13 mouse cellular contexts compared by ENCODE assay signal in genomic region chr14:31195521-31195920, GRCm38 (mm10). TPM values are rescaled to one million over a fixed set of nuclear protein-coding genes. Genes with fewer than 3 reads are reported as not detected.
A peak's percentile ranks its signal among the peaks of the same experiment; 100 is the strongest.
DNase-seq lines count a peak whose midpoint lies in the region; ATAC-seq and TF ChIP-seq lines count a peak whose summit lies in the region.
"Had no signal": no experiment of that assay in that cellular context is flagged by ENCODE, and none has a peak within 500 bp of the region (broad histone marks: within the 10 kb centered on the region; RNA-seq: fewer than 3 reads in every experiment).

No protein-coding gene starts in this region.

- peak overlapping the region; percentile 6 for H3K4me2 ChIP-seq in heart, embryonic 12.5 days
- no peak overlapping the region for H3K4me2 ChIP-seq in lung, embryonic 14.5 days
- peak overlapping the region; percentile 31 for H3K4me2 ChIP-seq in heart, embryonic 16.5 days (ENCODE audit: low read depth, low read length)
- H3K4me2 ChIP-seq in liver, postnatal 0 days (ENCODE audit: low read depth, low read length): no peak overlapping the region
- H3K4me2 ChIP-seq: hindbrain, embryonic 14.5 days had no signal

- H3K9ac ChIP-seq in heart, embryonic 12.5 days: no peak overlapping the region
- H3K9ac ChIP-seq in lung, embryonic 14.5 days: no peak overlapping the region; the same call in 1 of the 2 replicates
- peak overlapping the region; percentile 30; the same call in 1 of the 2 replicates for H3K9ac ChIP-seq in heart, embryonic 16.5 days (ENCODE audit: low read length)
- H3K9ac ChIP-seq in liver, postnatal 0 days (replicated peaks): peak overlapping the region; percentile 8; the same call in 1 of the 2 replicates
- H3K9ac ChIP-seq: hindbrain, embryonic 14.5 days had no signal

- ATAC-seq in heart, embryonic 12.5 days (ENCODE audit: insufficient number of reproducible peaks, low FRiP score): 0 out of 2 replicates have a peak, but pooled peaks have one; percentile 19
- ATAC-seq in lung, embryonic 14.5 days (ENCODE audit: insufficient read depth): no peak
- ATAC-seq in heart, embryonic 16.5 days (replicated peaks; ENCODE audit: extremely low read depth, insufficient read depth, low FRiP score): no peak; the same call in 1 of the 2 replicates
- peak; percentile 5; the same call in 1 of the 2 replicates for ATAC-seq in liver, postnatal 0 days
- ATAC-seq: forebrain, embryonic 16.5 days had no signal

- DNase-seq in heart, postnatal 14 days: no peak
- no peak for DNase-seq in lung, embryonic 14.5 days
- DNase-seq in lung, postnatal 4 days: no peak
- no peak for DNase-seq in liver, postnatal 0 days
- no peak for DNase-seq in right cerebral cortex, postnatal 14 days

- H3K4me3 ChIP-seq in heart, embryonic 12.5 days: no peak overlapping the region
- no peak overlapping the region for H3K4me3 ChIP-seq in lung, embryonic 14.5 days (ENCODE audit: low read depth, low read length)
- H3K4me3 ChIP-seq in heart, embryonic 16.5 days (ENCODE audit: low read length): no peak overlapping the region
- H3K4me3 ChIP-seq in liver, postnatal 0 days (ENCODE audit: low read depth, low read length): no peak overlapping the region

- peaks cover 83% of the 10 kb centered on the region for H3K36me3 ChIP-seq in heart, embryonic 12.5 days
- peaks cover 100% of the 10 kb centered on the region for H3K36me3 ChIP-seq in lung, embryonic 14.5 days (ENCODE audit: insufficient read depth)
- peaks cover 32% of the 10 kb centered on the region for H3K36me3 ChIP-seq in heart, embryonic 16.5 days (ENCODE audit: control insufficient read depth, insufficient read depth)
- peaks cover 65% of the 10 kb centered on the region for H3K36me3 ChIP-seq in liver, postnatal 0 days (replicated peaks; ENCODE audit: insufficient read depth, low read length)

- peaks cover 87% of the 10 kb centered on the region for H3K4me1 ChIP-seq in heart, embryonic 12.5 days (replicated peaks)
- H3K4me1 ChIP-seq in lung, embryonic 14.5 days (ENCODE audit: insufficient read depth): peaks cover 8% of the 10 kb centered on the region; the same call in 1 of the 2 replicates
- peaks cover 74% of the 10 kb centered on the region for H3K4me1 ChIP-seq in heart, embryonic 16.5 days (ENCODE audit: control insufficient read depth, insufficient read depth, low read length)
- peaks cover 34% of the 10 kb centered on the region for H3K4me1 ChIP-seq in liver, postnatal 0 days (ENCODE audit: insufficient read depth)

- no peaks in the 10 kb centered on the region for H3K27me3 ChIP-seq in heart, embryonic 12.5 days (replicated peaks)
- no peaks in the 10 kb centered on the region for H3K27me3 ChIP-seq in lung, embryonic 14.5 days (ENCODE audit: insufficient read depth, low read length)
- H3K27me3 ChIP-seq in heart, embryonic 16.5 days (ENCODE audit: control insufficient read depth, insufficient read depth, low read length): no peaks in the 10 kb centered on the region
- no peaks in the 10 kb centered on the region for H3K27me3 ChIP-seq in liver, postnatal 0 days (ENCODE audit: insufficient read depth, low read length)

- H3K9me3 ChIP-seq in heart, embryonic 12.5 days (replicated peaks): no peaks in the 10 kb centered on the region
- no peaks in the 10 kb centered on the region for H3K9me3 ChIP-seq in lung, embryonic 14.5 days (ENCODE audit: low read depth, low read length)
- H3K9me3 ChIP-seq in heart, embryonic 16.5 days (replicated peaks; ENCODE audit: control insufficient read depth, low read length): no peaks in the 10 kb centered on the region
- no peaks in the 10 kb centered on the region for H3K9me3 ChIP-seq in liver, postnatal 0 days (ENCODE audit: low read length)

- TF ChIP-seq EP300 in liver, postnatal 0 days (IDR thresholded peaks at IDR 0.05; ENCODE audit: low read depth): no peak

- H3K27ac ChIP-seq in heart, embryonic 12.5 days (ENCODE audit: poor library complexity, severe bottlenecking): peak overlapping the region; percentile 62
- peak overlapping the region; percentile 68; the same call in 1 of the 2 replicates for H3K27ac ChIP-seq in lung, embryonic 14.5 days (ENCODE audit: low read depth)
- peak overlapping the region; percentile 83 for H3K27ac ChIP-seq in heart, embryonic 16.5 days (ENCODE audit: low read length)
- peak overlapping the region; percentile 65 for H3K27ac ChIP-seq in liver, postnatal 0 days (ENCODE audit: low read depth)
- H3K27ac ChIP-seq: hindbrain, embryonic 14.5 days had no signal

- TF ChIP-seq CTCF in lung, embryonic 14.5 days (IDR thresholded peaks at IDR 0.05; ENCODE audit: low read depth): no peak
- no peak for TF ChIP-seq CTCF in liver, postnatal 0 days (IDR thresholded peaks at IDR 0.05; ENCODE audit: low read depth)

- intact Hi-C loops in heart, postnatal 14 days (cut with DNase I): loop anchor here (2.0 kb wide), 1 partner anchor 65 kb away; the partner anchor contains the start of gene Nt5dc2

- WGBS in heart, embryonic 12.5 days: 80% methylated on average over 4 of the region's 4 CpGs
- 93% methylated on average over 4 of the region's 4 CpGs for WGBS in lung, embryonic 14.5 days
- WGBS in heart, embryonic 16.5 days: 83% methylated on average over 4 of the region's 4 CpGs
- WGBS in liver, postnatal 0 days (ENCODE audit: insufficient replicate concordance): 82% methylated on average over 4 of the region's 4 CpGs

RNA-seq across cellular contexts. Expression of gene Tnnc1, which starts 12.6 kb away (rescaled TPM):
- polyA plus RNA-seq in heart, embryonic 12.5 days (2016; fragmentation: Nextera tagmentation; extraction: Ambion mirVana): 3,183 and 3,245 TPM in 2 replicates
- total RNA-seq in heart, postnatal 14 days (2021): 1,000 to 10,000 TPM; 4,401 to 4,949 TPM
- polyA plus RNA-seq in lung, embryonic 14.5 days (2014; fragmentation: Nextera tagmentation; extraction: Ambion mirVana): 5.1 and 51.6 TPM in 2 replicates
- 4,861 and 5,105 TPM in 2 replicates for polyA plus RNA-seq in heart, embryonic 16.5 days (2015; fragmentation: Nextera tagmentation; extraction: Ambion mirVana)
- 3.9 and 8.4 TPM in 2 replicates for polyA plus RNA-seq in liver, postnatal 0 days (2015; fragmentation: Nextera tagmentation; extraction: Ambion mirVana)
- total RNA-seq: monocyte, adult 5-6 weeks; neutrophil, adult 5-6 weeks had no signal
- polyA plus RNA-seq: CD4-positive, CD25-positive, alpha-beta regulatory T cell, adult 4 months had no signal

RNA-seq across cellular contexts. Expression of gene Nisch, which starts 21.2 kb away (rescaled TPM):
- polyA plus RNA-seq in heart, embryonic 12.5 days (2016; fragmentation: Nextera tagmentation; extraction: Ambion mirVana): 446 and 471 TPM in 2 replicates
- 100 to 1,000 TPM; 185 to 197 TPM for total RNA-seq in heart, postnatal 14 days (2021)
- 386 and 411 TPM in 2 replicates for polyA plus RNA-seq in lung, embryonic 14.5 days (2014; fragmentation: Nextera tagmentation; extraction: Ambion mirVana)
- 331 and 376 TPM in 2 replicates for polyA plus RNA-seq in heart, embryonic 16.5 days (2015; fragmentation: Nextera tagmentation; extraction: Ambion mirVana)
- polyA plus RNA-seq in liver, postnatal 0 days (2015; fragmentation: Nextera tagmentation; extraction: Ambion mirVana): 51.1 and 65.0 TPM in 2 replicates

RNA-seq across cellular contexts. Expression of gene Sema3g, which starts 22.1 kb away (rescaled TPM):
- 0.34 and 0.50 TPM in 2 replicates for polyA plus RNA-seq in heart, embryonic 12.5 days (2016; fragmentation: Nextera tagmentation; extraction: Ambion mirVana)
- 10 to 100 TPM; 17.4 to 22.2 TPM for total RNA-seq in heart, postnatal 14 days (2021)
- 0.38 and 0.49 TPM in 2 replicates for polyA plus RNA-seq in lung, embryonic 14.5 days (2014; fragmentation: Nextera tagmentation; extraction: Ambion mirVana)
- 0.97 TPM in 2 replicates for polyA plus RNA-seq in heart, embryonic 16.5 days (2015; fragmentation: Nextera tagmentation; extraction: Ambion mirVana)
- polyA plus RNA-seq in liver, postnatal 0 days (2015; fragmentation: Nextera tagmentation; extraction: Ambion mirVana): 0.04 and 0.06 TPM in 2 replicates
- total RNA-seq: megakaryocyte, adult 5-6 weeks; monocyte, adult 5-6 weeks had no signal
- polyA plus RNA-seq: CD4-positive, CD25-positive, alpha-beta regulatory T cell, adult 4 months had no signal

RNA-seq across cellular contexts. Expression of gene Stab1, which starts 27.1 kb away (rescaled TPM):
- polyA plus RNA-seq in heart, embryonic 12.5 days (2016; fragmentation: Nextera tagmentation; extraction: Ambion mirVana): 48.3 and 56.7 TPM in 2 replicates
- total RNA-seq in heart, postnatal 14 days (2021): 10 to 100 TPM; 74.5 to 78.7 TPM
- polyA plus RNA-seq in lung, embryonic 14.5 days (2014; fragmentation: Nextera tagmentation; extraction: Ambion mirVana): 64.4 and 71.3 TPM in 2 replicates
- polyA plus RNA-seq in heart, embryonic 16.5 days (2015; fragmentation: Nextera tagmentation; extraction: Ambion mirVana): 36.6 and 43.8 TPM in 2 replicates
- 34.7 and 42.5 TPM in 2 replicates for polyA plus RNA-seq in liver, postnatal 0 days (2015; fragmentation: Nextera tagmentation; extraction: Ambion mirVana)
- total RNA-seq: monocyte, adult 5-6 weeks had no signal

RNA-seq across cellular contexts. Expression of gene Phf7, which starts 55.6 kb away (rescaled TPM):
- polyA plus RNA-seq in heart, embryonic 12.5 days (2016; fragmentation: Nextera tagmentation; extraction: Ambion mirVana): 8.1 and 11.6 TPM in 2 replicates
- total RNA-seq in heart, postnatal 14 days (2021): 1 to 10 TPM; 4.3 to 4.6 TPM
- 11.8 and 16.5 TPM in 2 replicates for polyA plus RNA-seq in lung, embryonic 14.5 days (2014; fragmentation: Nextera tagmentation; extraction: Ambion mirVana)
- 9.5 TPM in 2 replicates for polyA plus RNA-seq in heart, embryonic 16.5 days (2015; fragmentation: Nextera tagmentation; extraction: Ambion mirVana)
- polyA plus RNA-seq in liver, postnatal 0 days (2015; fragmentation: Nextera tagmentation; extraction: Ambion mirVana): 7.3 and 8.3 TPM in 2 replicates

Comparison
In these comparisons a context has a peak if more than half of its experiments do, and no peak if none do; other contexts are left out.
1. ATAC-seq: peak in heart, embryonic 12.5 days (single experiment) and liver, postnatal 0 days (single experiment); none in lung, embryonic 14.5 days (single experiment) and heart, embryonic 16.5 days (single experiment).
2. H3K9ac ChIP-seq: peak in heart, embryonic 16.5 days (single experiment) and liver, postnatal 0 days (single experiment); none in heart, embryonic 12.5 days (single experiment) and lung, embryonic 14.5 days (single experiment).
3. H3K4me2 ChIP-seq: peak in heart, embryonic 12.5 days (single experiment) and heart, embryonic 16.5 days (single experiment); none in lung, embryonic 14.5 days (single experiment) and liver, postnatal 0 days (single experiment).
4. RNA of gene Tnnc1, which starts 12.6 kb away (polyA plus RNA-seq): 4,861 to 5,105 TPM in heart, embryonic 16.5 days and 3,183 to 3,245 TPM in heart, embryonic 12.5 days; 5.1 to 51.6 TPM in lung, embryonic 14.5 days and 3.9 to 8.4 TPM in liver, postnatal 0 days; every median in the first group is over 10 times any median in the second.
5. Peak in every context shown above with its lines, with median percentiles within 50 percentile points of each other: H3K27ac ChIP-seq.